Mouse (Mus musculus) kidney, postnatal 0 days (tissue): ENCODE measurements at regions not wholly inside any gene's neighbourhood (a gene's known extent, or its start where the extent isn't known, plus 50 kb on each side); places are given as distances from the start of the nearest gene placed in this dataset.

Experiments used
- ATAC-seq: fragments of 200-750 bp; cut with Nextera tagmentation; replicated peaks from 2 replicates; pipeline ENCODE4 v1.8.0; 2017; ENCODE audit warnings: low read depth, moderate number of reproducible peaks, moderate TSS enrichment, moderate library complexity; ENCODE audit not compliant: low FRiP score
- DNase-seq: peaks from one replicate; pipeline ENCODE4 v3.0.0-alpha.2; 2016; ENCODE audit warnings: low spot score
- H3K27ac ChIP-seq: fragments of 300-500 bp; sonication (generic); 2 replicates; pipeline ENCODE4 v1.5.1; 2014; ENCODE audit warnings: mild to moderate bottlenecking
- H3K27me3 ChIP-seq: fragments of 300-500 bp; sonication (generic); 2 replicates; pipeline ENCODE4 v1.6.1; 2014; ENCODE audit warnings: low read length, mixed read lengths; ENCODE audit not compliant: insufficient read depth
- H3K36me3 ChIP-seq: fragments of 300-500 bp; sonication (generic); 2 replicates; pipeline ENCODE4 v1.6.1; 2014; ENCODE audit warnings: low read length, mixed read lengths; ENCODE audit not compliant: insufficient read depth
- H3K4me1 ChIP-seq: fragments of 300-500 bp; sonication (generic); replicated peaks from 2 replicates; pipeline ENCODE4 v1.6.1; 2014; ENCODE audit warnings: antibody characterized with exemption, low read length, mixed read lengths; ENCODE audit not compliant: insufficient read depth
- H3K4me2 ChIP-seq: fragments of 300-500 bp; sonication (generic); 2 replicates; pipeline ENCODE4 v1.6.1; 2014; ENCODE audit warnings: mild to moderate bottlenecking, low read length, moderate library complexity, mixed read lengths
- H3K4me3 ChIP-seq: fragments of 300-500 bp; sonication (generic); replicated peaks from 2 replicates; pipeline ENCODE4 v1.5.1; 2014; ENCODE audit warnings: low read depth, low read length
- H3K9ac ChIP-seq: fragments of 300-500 bp; sonication (generic); 2 replicates; pipeline ENCODE4 v1.6.1; 2014; ENCODE audit warnings: low read depth, low read length
- H3K9me3 ChIP-seq: fragments of 300-500 bp; sonication (generic); replicated peaks from 2 replicates; pipeline ENCODE4 v1.6.1; 2016; ENCODE audit warnings: low read length, inconsistent platforms, mixed read lengths
- CTCF ChIP-seq: IDR thresholded peaks from 2 replicates; pipeline ENCODE4 v1.5.1; 2016; ENCODE audit warnings: antibody characterized with exemption, low read depth, mild to moderate bottlenecking, moderate library complexity
- WGBS: fragments of 180-500 bp; shearing (Covaris S2); extraction: QIAGEN DNeasy Blood & Tissue Kit; methylation state at CpG from one replicate; pipeline ENCODE4 v1.1.7; 2014; 5-methylcytosine and 5-hydroxymethylcytosine counted together

- no peak for ATAC-seq
- Histone ChIP-seq H3K4me1 (no peaks in the 10 kb centered on the region), H3K9me3 (no peaks in the 10 kb centered on the region), H3K27me3 (no peaks in the 10 kb centered on the region), H3K4me3 (no peak overlapping the region), H3K27ac (no peak overlapping the region), H3K9ac (no peak overlapping the region), H3K36me3 (no peaks in the 10 kb centered on the region), H3K4me2 (no peak overlapping the region)
- TF ChIP-seq CTCF, result no peak
- no peak for DNase-seq
- 61% methylated on average over 8 of the region's 8 CpGs for whole genome bisulfite sequencing
These were observed 349.8 kb downstream of the Lpin1 start for GRCm38 (mm10) chr12:16260981-16261380.

GRCm38 (mm10) chr12:16260501-16260900 is 350.3 kb downstream of the Lpin1 start:
- Histone ChIP-seq H3K27ac (no peak overlapping the region), H3K4me2 (no peak overlapping the region), H3K4me3 (no peak overlapping the region), H3K4me1 (no peaks in the 10 kb centered on the region), H3K27me3 (no peaks in the 10 kb centered on the region), H3K36me3 (no peaks in the 10 kb centered on the region), H3K9me3 (no peaks in the 10 kb centered on the region), H3K9ac (no peak overlapping the region)
- TF ChIP-seq CTCF, result no peak
- WGBS, result 70% methylated on average over 2 of the region's 2 CpGs
- DNase-seq (no peak), ATAC-seq (no peak)

DNA sequence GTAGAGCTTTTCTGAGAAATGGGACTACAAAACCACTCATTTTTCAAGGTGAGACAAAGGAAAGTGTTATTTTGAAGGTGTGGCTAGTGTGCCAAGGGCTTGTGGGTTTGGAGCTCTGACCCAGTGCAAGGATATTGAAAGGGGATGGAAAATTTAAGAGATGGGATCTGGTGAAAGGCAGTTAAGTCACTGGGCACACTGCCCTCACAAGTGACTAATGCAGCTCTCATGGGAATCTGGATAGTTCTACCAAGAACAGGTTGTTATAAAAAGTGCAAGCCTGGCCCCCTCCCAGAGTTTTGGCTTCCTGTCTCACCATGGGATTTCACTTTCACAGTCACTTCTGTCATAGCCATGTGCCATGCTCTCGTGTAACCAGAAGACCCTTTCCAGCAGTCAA is 360.1 kb downstream of the Lpin1 start:
- Histone ChIP-seq H3K27me3 (no peaks in the 10 kb centered on the region), H3K4me1 (no peaks in the 10 kb centered on the region), H3K9ac (no peak overlapping the region), H3K4me3 (no peak overlapping the region), H3K4me2 (no peak overlapping the region), H3K36me3 (no peaks in the 10 kb centered on the region), H3K27ac (no peak overlapping the region), H3K9me3 (no peaks in the 10 kb centered on the region)
- TF ChIP-seq CTCF, result no peak
- ATAC-seq (no peak), DNase-seq (no peak)
- 91% methylated on average over 1 of the region's 1 CpGs for WGBS

DNA sequence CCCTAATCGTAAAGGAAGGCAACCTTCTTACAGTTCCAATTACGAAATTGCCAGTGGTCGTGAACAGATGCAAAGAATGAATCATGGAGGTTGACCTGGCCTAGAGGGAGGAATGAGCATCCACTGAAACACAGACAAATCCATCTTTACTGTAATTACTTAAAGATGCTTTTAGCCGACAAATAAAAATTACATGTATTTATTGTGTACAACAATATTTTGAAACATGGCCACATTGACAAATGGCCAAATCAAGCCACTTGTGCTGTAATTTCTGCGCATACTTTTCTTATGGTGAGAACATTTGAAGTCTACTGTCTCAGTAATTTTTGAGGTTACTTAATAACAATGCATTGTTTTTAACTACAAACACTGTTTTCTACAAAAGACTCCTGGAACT is 360.7 kb downstream of the Lpin1 start:
- 86% methylated on average over 5 of the region's 5 CpGs for WGBS
- no peak overlapping the region for H3K4me2 ChIP-seq
- ATAC-seq, result no peak

GRCm38 (mm10) chr12:16239792-16240191 is 371.0 kb downstream of the Lpin1 start:
- Histone ChIP-seq H3K27ac (no peak overlapping the region), H3K36me3 (no peaks in the 10 kb centered on the region), H3K4me3 (no peak overlapping the region), H3K27me3 (no peaks in the 10 kb centered on the region), H3K4me1 (no peaks in the 10 kb centered on the region), H3K9me3 (no peaks in the 10 kb centered on the region), H3K9ac (no peak overlapping the region), H3K4me2 (no peak overlapping the region)
- 25% methylated on average over 5 of the region's 5 CpGs for WGBS
- peak; percentile 45 for DNase-seq
- no peak for TF ChIP-seq CTCF
- peak; percentile 74 for ATAC-seq

More for the DNA sequence above, 360.7 kb downstream of the Lpin1 start:
- Histone ChIP-seq H3K27me3 (no peaks in the 10 kb centered on the region), H3K9ac (no peak overlapping the region), H3K4me3 (no peak overlapping the region), H3K27ac (no peak overlapping the region), H3K36me3 (no peaks in the 10 kb centered on the region), H3K4me1 (no peaks in the 10 kb centered on the region), H3K9me3 (no peaks in the 10 kb centered on the region)
- no peak for DNase-seq
- no peak for TF ChIP-seq CTCF

DNA sequence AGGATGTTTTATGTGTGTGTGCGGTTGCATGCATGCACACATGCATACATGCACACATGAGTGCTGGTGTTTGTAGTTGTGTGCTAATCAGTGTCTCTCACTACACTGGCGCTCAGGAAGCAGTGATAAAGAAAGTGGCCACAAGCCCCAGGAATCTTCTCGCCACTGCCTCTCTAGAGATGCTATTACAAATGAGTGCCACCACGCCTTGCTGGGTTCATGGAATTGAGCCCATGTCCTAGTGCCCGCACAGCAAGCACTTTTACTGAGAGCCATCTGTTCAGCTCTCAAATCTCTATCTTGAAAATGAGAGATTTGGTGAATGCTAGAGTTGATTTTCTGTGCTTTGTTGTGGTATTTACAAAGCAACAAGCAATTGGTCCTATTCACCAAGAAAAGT is 373.3 kb downstream of the Lpin1 start:
- H3K9ac ChIP-seq, result no peak overlapping the region
- no peaks in the 10 kb centered on the region for H3K27me3 ChIP-seq
- WGBS, result 79% methylated on average over 5 of the region's 5 CpGs
- H3K4me3 ChIP-seq, result no peak overlapping the region
- DNase-seq (no peak), ATAC-seq (no peak)
- TF ChIP-seq CTCF, result no peak
- H3K4me1 ChIP-seq, result no peaks in the 10 kb centered on the region
- no peak overlapping the region for H3K27ac ChIP-seq
- no peaks in the 10 kb centered on the region for H3K9me3 ChIP-seq
- H3K4me2 ChIP-seq, result no peak overlapping the region
- H3K36me3 ChIP-seq, result no peaks in the 10 kb centered on the region

DNA sequence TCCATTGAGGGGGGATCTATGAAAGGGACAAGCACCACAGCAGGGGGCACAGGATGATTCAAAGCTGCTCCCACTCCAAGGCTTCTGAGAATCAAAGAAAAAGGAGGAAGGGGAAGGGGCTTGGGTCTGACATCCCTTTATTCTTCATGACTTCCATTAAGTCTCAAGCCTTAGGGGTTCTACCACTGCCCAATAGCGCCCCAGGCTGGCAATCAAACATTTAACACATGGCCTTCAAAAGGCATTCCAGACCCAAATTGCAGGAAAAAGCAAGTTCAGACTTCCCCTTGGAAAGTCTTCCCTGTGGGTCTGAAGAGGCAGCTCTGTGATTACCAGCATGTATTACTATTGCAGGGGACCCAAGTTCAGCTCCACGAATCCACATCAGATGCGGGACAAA is 377.2 kb downstream of the Lpin1 start:
- ATAC-seq (no peak), DNase-seq (no peak)
- Histone ChIP-seq H3K4me1 (no peaks in the 10 kb centered on the region), H3K27me3 (no peaks in the 10 kb centered on the region), H3K27ac (no peak overlapping the region), H3K9me3 (no peaks in the 10 kb centered on the region), H3K9ac (no peak overlapping the region), H3K36me3 (no peaks in the 10 kb centered on the region), H3K4me2 (no peak overlapping the region), H3K4me3 (no peak overlapping the region)
- peak; percentile 8; the same call in 1 of the 2 replicates for TF ChIP-seq CTCF
- whole genome bisulfite sequencing, result 83% methylated on average over 3 of the region's 3 CpGs
